In genomic region chr17:84067102-84067501, GRCm38 (mm10) we compare ENCODE assay signal across 28 mouse cellular contexts.
DNase-seq lines count a peak whose midpoint lies in the region; ATAC-seq and TF ChIP-seq lines count a peak whose summit lies in the region.
"Had no signal": no experiment of that assay in that cellular context is flagged by ENCODE, and none has a peak within 500 bp of the region (broad histone marks: within the 10 kb centered on the region; RNA-seq: fewer than 3 reads in every experiment).

No protein-coding gene starts in this region.

- 0 out of 2 replicates have a peak, but pooled peaks cover 5% of the 10 kb centered on the region for H3K9me3 ChIP-seq in forebrain, postnatal 0 days (ENCODE audit: low read length)
- no peaks in the 10 kb centered on the region for H3K9me3 ChIP-seq in forebrain, embryonic 14.5 days (replicated peaks; ENCODE audit: control insufficient read depth, low read length)
- 0 out of 2 replicates have a peak, but pooled peaks cover 3% of the 10 kb centered on the region for H3K9me3 ChIP-seq in embryonic facial prominence, embryonic 10.5 days

- no peaks in the 10 kb centered on the region for H3K4me1 ChIP-seq in forebrain, postnatal 0 days (ENCODE audit: insufficient read depth)
- H3K4me1 ChIP-seq in forebrain, embryonic 14.5 days (ENCODE audit: control insufficient read depth, insufficient read depth, low read length) = no peaks in the 10 kb centered on the region
- peaks cover 19% of the 10 kb centered on the region for H3K4me1 ChIP-seq in embryonic facial prominence, embryonic 10.5 days

- no peak overlapping the region for H3K4me2 ChIP-seq in forebrain, postnatal 0 days (ENCODE audit: low read depth)
- no peak overlapping the region for H3K4me2 ChIP-seq in forebrain, embryonic 14.5 days (ENCODE audit: low read length)
- H3K4me2 ChIP-seq: heart, embryonic 12.5 days; hindbrain, embryonic 14.5 days; limb, embryonic 12.5 days; liver, embryonic 11.5 days; neural tube, embryonic 13.5 days had no signal

- intact Hi-C loops in gastrocnemius, adult 2 months (cut with DNase I) = no loop called here

- H3K27ac ChIP-seq in forebrain, postnatal 0 days (ENCODE audit: low read depth, low read length) = no peak overlapping the region
- no peak overlapping the region for H3K27ac ChIP-seq in forebrain, embryonic 14.5 days (ENCODE audit: low read depth, low read length)
- peak overlapping the region; percentile 77 for H3K27ac ChIP-seq in embryonic facial prominence, embryonic 10.5 days (replicated peaks)
- no peak overlapping the region for H3K27ac ChIP-seq in gastrocnemius, adult 2 months
- H3K27ac ChIP-seq: hindbrain, embryonic 14.5 days; limb, embryonic 12.5 days; macrophage; neural tube, embryonic 13.5 days had no signal

- H3K9ac ChIP-seq in forebrain, postnatal 0 days = no peak overlapping the region
- H3K9ac ChIP-seq in forebrain, embryonic 14.5 days (ENCODE audit: low read length) = no peak overlapping the region
- H3K9ac ChIP-seq: heart, embryonic 12.5 days; hindbrain, embryonic 14.5 days; limb, embryonic 12.5 days; liver, postnatal 0 days; neural tube, embryonic 13.5 days had no signal

- no peak for DNase-seq in forebrain, postnatal 0 days
- no peak for DNase-seq in forebrain, embryonic 14.5 days (ENCODE audit: low spot score)
- DNase-seq in right cerebral cortex, postnatal 10 days (ENCODE audit: low spot score in 2 of 2) = peak; percentile 37 to 41
- DNase-seq in right cerebral cortex, postnatal 4 days = no peak
- peak; percentile 53 for DNase-seq in embryonic facial prominence, embryonic 10.5 days (ENCODE audit: low spot score)
- DNase-seq in gastrocnemius, adult 2 months = no peak
- no peak for DNase-seq in testis, postnatal 14 days (ENCODE audit: low spot score)
- DNase-seq: adrenal gland, adult 8-10 months; cerebellum, adult 11-12 months; cerebellum, postnatal 10 days; gastrocnemius, postnatal 25 days; heart, adult 18-20 months; heart, postnatal 10 days; kidney, adult 8-10 months; kidney, postnatal 10 days; liver, postnatal 0 days; right cerebral cortex, adult 18-20 months; thymus, adult 2 months had no signal

- peak; percentile 40; the same call in 1 of the 2 replicates for ATAC-seq in forebrain, postnatal 0 days
- ATAC-seq in forebrain, embryonic 14.5 days = no peak
- ATAC-seq: activated CD4-positive, CD25-positive, alpha-beta regulatory T cell, adult 4 months; liver, postnatal 0 days; lung, postnatal 0 days; midbrain, embryonic 16.5 days had no signal

- H3K27me3 ChIP-seq in forebrain, postnatal 0 days (ENCODE audit: insufficient read depth, low read length) = no peaks in the 10 kb centered on the region
- H3K27me3 ChIP-seq in forebrain, embryonic 14.5 days (replicated peaks; ENCODE audit: control insufficient read depth, insufficient read depth, low read length) = no peaks in the 10 kb centered on the region
- peaks cover 28% of the 10 kb centered on the region for H3K27me3 ChIP-seq in embryonic facial prominence, embryonic 10.5 days (replicated peaks; ENCODE audit: low read depth, poor library complexity, severe bottlenecking)
- H3K27me3 ChIP-seq: heart, embryonic 12.5 days; limb, embryonic 12.5 days; neural tube, embryonic 13.5 days had no signal

- no peak overlapping the region for H3K4me3 ChIP-seq in forebrain, postnatal 0 days (ENCODE audit: low read depth, low read length)
- H3K4me3 ChIP-seq in forebrain, embryonic 14.5 days (ENCODE audit: low read depth, low read length) = no peak overlapping the region
- H3K4me3 ChIP-seq in embryonic facial prominence, embryonic 10.5 days = peak overlapping the region; percentile 23; the same call in 1 of the 2 replicates
- no peak overlapping the region for H3K4me3 ChIP-seq in gastrocnemius, adult 2 months
- H3K4me3 ChIP-seq: heart, embryonic 12.5 days; limb, embryonic 12.5 days; myocyte; neural tube, embryonic 13.5 days had no signal

- no peak for TF ChIP-seq CTCF in forebrain, postnatal 0 days (IDR thresholded peaks at IDR 0.05; ENCODE audit: low read depth)
- no peak for TF ChIP-seq CTCF in gastrocnemius, adult 2 months (IDR thresholded peaks at IDR 0.05)

- WGBS in forebrain, postnatal 0 days = 18% methylated on average over 26 of the region's 26 CpGs
- WGBS in forebrain, embryonic 14.5 days = 15% methylated on average over 26 of the region's 26 CpGs
- whole genome bisulfite sequencing in embryonic facial prominence, embryonic 10.5 days = 22% methylated on average over 26 of the region's 26 CpGs

- no peaks in the 10 kb centered on the region for H3K36me3 ChIP-seq in forebrain, postnatal 0 days (ENCODE audit: insufficient read depth)
- no peaks in the 10 kb centered on the region for H3K36me3 ChIP-seq in forebrain, embryonic 14.5 days (ENCODE audit: control insufficient read depth, insufficient read depth, low read length)
- H3K36me3 ChIP-seq in embryonic facial prominence, embryonic 10.5 days (replicated peaks) = 0 out of 2 replicates have a peak, but pooled peaks cover 3% of the 10 kb centered on the region
- H3K36me3 ChIP-seq: heart, embryonic 12.5 days; limb, embryonic 12.5 days; neural tube, embryonic 13.5 days had no signal

Comparison
In these comparisons a context has a peak if more than half of its experiments do, and no peak if none do; other contexts are left out.
1. DNase-seq: peak in right cerebral cortex, postnatal 10 days (2 of 2) and embryonic facial prominence, embryonic 10.5 days (single experiment); none in forebrain, postnatal 0 days (single experiment), forebrain, embryonic 14.5 days (single experiment), right cerebral cortex, postnatal 4 days (single experiment), gastrocnemius, adult 2 months (single experiment) and testis, postnatal 14 days (single experiment).